Mouse (Mus musculus) c-Kit-positive CD71-positive TER-119-positive erythroid progenitor cells, embryonic 14.5 days (primary cell): Measurements from ENCODE around the gene Mapkap1.
"Not testable (repeated sequence)": the region's sequence is repeated elsewhere in the genome, so short reads cannot be mapped to it uniquely, and the experiment has no call there.

Source experiments
- DNase-seq: peaks from one replicate; pipeline ENCODE4 v3.0.0-alpha.2; 2013; ENCODE audit warnings: low spot score

Mapkap1 gene

GRCm38 (mm10) chr2:34432887-34433286 is 26.3 kb downstream of the Mapkap1 start:
- not testable (repeated sequence) for DNase-seq

- DNase-seq, result no peak
These were observed 29.8 kb downstream of the Mapkap1 start for GRCm38 (mm10) chr2:34436321-34436720.

- no peak for DNase-seq
These were observed 42.2 kb downstream of the Mapkap1 start for GRCm38 (mm10) chr2:34448756-34449155.

- no peak for DNase-seq
These were observed 55.9 kb downstream of the Mapkap1 start for GRCm38 (mm10) chr2:34462490-34462889.

- no peak for DNase-seq
These were observed 62.1 kb downstream of the Mapkap1 start for GRCm38 (mm10) chr2:34468559-34469141.

- DNase-seq, result no peak
These were observed 62.8 kb downstream of the Mapkap1 start for GRCm38 (mm10) chr2:34469324-34469723.

GRCm38 (mm10) chr2:34473775-34474174 is 67.2 kb downstream of the Mapkap1 start:
- DNase-seq, result no peak

GRCm38 (mm10) chr2:34481401-34481800 is 74.8 kb downstream of the Mapkap1 start:
- no peak for DNase-seq

GRCm38 (mm10) chr2:34482102-34482501 is 75.5 kb downstream of the Mapkap1 start:
- no peak for DNase-seq

- DNase-seq, result no peak
These were observed 76.0 kb downstream of the Mapkap1 start for GRCm38 (mm10) chr2:34482531-34482930.

GRCm38 (mm10) chr2:34487281-34487680 is 80.7 kb downstream of the Mapkap1 start:
- no peak for DNase-seq

- DNase-seq, result no peak
These were observed 97.6 kb downstream of the Mapkap1 start for GRCm38 (mm10) chr2:34503975-34504730.

GRCm38 (mm10) chr2:34506162-34506561 is 99.6 kb downstream of the Mapkap1 start:
- DNase-seq, result not testable (repeated sequence)

GRCm38 (mm10) chr2:34509856-34510255 is 103.3 kb downstream of the Mapkap1 start:
- DNase-seq, result no peak

GRCm38 (mm10) chr2:34515263-34515662 is 108.7 kb downstream of the Mapkap1 start:
- no peak for DNase-seq

GRCm38 (mm10) chr2:34518083-34518482 is 111.5 kb downstream of the Mapkap1 start:
- DNase-seq, result no peak

GRCm38 (mm10) chr2:34518526-34518925 is 112.0 kb downstream of the Mapkap1 start:
- DNase-seq, result no peak

- peak; percentile 29 for DNase-seq
These were observed 113.0 kb downstream of the Mapkap1 start for GRCm38 (mm10) chr2:34519525-34519924.

- no peak for DNase-seq
These were observed 114.8 kb downstream of the Mapkap1 start for GRCm38 (mm10) chr2:34521384-34521783.

- DNase-seq, result no peak
These were observed 120.2 kb downstream of the Mapkap1 start for GRCm38 (mm10) chr2:34526527-34527371.

- no peak for DNase-seq
These were observed 121.9 kb downstream of the Mapkap1 start for GRCm38 (mm10) chr2:34528491-34528890.

- DNase-seq, result no peak
These were observed 123.5 kb downstream of the Mapkap1 start for GRCm38 (mm10) chr2:34530042-34530441.

- no peak for DNase-seq
These were observed 125.3 kb downstream of the Mapkap1 start for GRCm38 (mm10) chr2:34531801-34532298.
